Mouse (Mus musculus): Measurements from ENCODE around the gene Parvb. TPM values are rescaled to one million over a fixed set of nuclear protein-coding genes. Genes with fewer than 3 reads are reported as not detected.

The Parvb gene
- polyA plus RNA-seq, 1 experiment from 2014 or later, result 3.2 TPM

GRCm38 (mm10) chr15:84218783-84219271 lies 13.0 kb upstream of the Parvb start:
- Histone ChIP-seq H3K9ac (no peak overlapping the region), H3K36me3 (peaks cover 14% of the 10 kb centered on the region), H3K4me3 (no peak overlapping the region), H3K27ac (peak overlapping the region; percentile 43; the same call in 1 of the 2 replicates), H3K4me2 (no peak overlapping the region), H3K9me3 (no peaks in the 10 kb centered on the region), H3K4me1 (peaks cover 27% of the 10 kb centered on the region), H3K27me3 (0 out of 2 replicates have a peak, but pooled peaks cover 5% of the 10 kb centered on the region)
- ATAC-seq (ENCODE audit: insufficient number of reproducible peaks, low FRiP score, low TSS enrichment, low read depth), result no peak
- WGBS, result 16% methylated on average over 9 of the region's 9 CpGs

DNA sequence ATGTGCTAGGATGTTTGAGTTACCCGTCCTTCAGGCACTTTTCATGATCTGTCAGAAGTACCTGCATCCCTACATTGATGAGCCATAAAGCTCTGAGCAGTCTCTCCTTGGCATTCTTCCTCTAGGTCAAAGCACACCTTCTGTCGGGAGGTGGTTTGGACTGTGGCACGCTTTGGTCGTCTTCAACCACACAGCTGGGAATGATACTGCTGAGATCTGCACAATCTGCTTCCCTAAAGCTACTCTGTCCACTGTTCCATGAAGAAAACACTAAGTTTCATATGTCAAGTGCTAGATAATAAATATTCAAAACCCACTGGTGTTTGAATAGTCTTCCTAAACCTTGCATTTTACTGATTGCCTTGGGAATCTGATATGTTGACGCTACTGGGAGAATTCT lies 10.3 kb upstream of the Parvb start:
- Histone ChIP-seq H3K36me3 (no peaks in the 10 kb centered on the region), H3K4me3 (no peak overlapping the region), H3K4me1 (peaks cover 24% of the 10 kb centered on the region), H3K27me3 (0 out of 2 replicates have a peak, but pooled peaks cover 5% of the 10 kb centered on the region), H3K9ac (no peak overlapping the region), H3K27ac (no peak overlapping the region), H3K9me3 (no peaks in the 10 kb centered on the region), H3K4me2 (no peak overlapping the region)
- WGBS, result 67% methylated on average over 5 of the region's 5 CpGs
- no peak for ATAC-seq (ENCODE audit: insufficient number of reproducible peaks, low FRiP score, low TSS enrichment, low read depth)

DNA sequence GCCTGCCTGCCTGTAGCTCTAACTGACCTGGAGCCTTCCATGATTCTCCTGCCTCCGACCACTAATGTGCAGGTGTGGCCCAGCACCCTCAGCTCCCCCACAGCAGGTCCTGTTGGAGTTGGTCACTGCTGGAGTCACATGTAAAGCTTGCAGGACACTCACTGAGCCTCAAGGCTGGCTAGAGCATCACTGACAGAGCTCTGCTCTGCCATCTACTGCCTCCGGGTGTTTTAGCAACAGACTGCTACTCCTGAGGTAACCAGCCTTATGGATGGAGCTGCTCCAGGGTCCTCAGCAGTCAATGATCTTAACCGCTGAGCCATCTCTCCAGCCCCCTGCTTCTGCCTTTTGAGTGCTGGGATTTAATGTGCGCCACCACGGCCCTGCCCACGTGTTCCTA lies 8.4 kb upstream of the Parvb start:
- Histone ChIP-seq H3K36me3 (no peaks in the 10 kb centered on the region), H3K4me3 (no peak overlapping the region), H3K27ac (no peak overlapping the region), H3K9ac (no peak overlapping the region), H3K9me3 (no peaks in the 10 kb centered on the region), H3K4me2 (no peak overlapping the region), H3K4me1 (peaks cover 12% of the 10 kb centered on the region), H3K27me3 (no peaks in the 10 kb centered on the region)
- ATAC-seq (ENCODE audit: insufficient number of reproducible peaks, low FRiP score, low TSS enrichment, low read depth), result no peak
- WGBS, result 34% methylated on average over 6 of the region's 6 CpGs

GRCm38 (mm10) chr15:84224779-84225178 lies 7.1 kb upstream of the Parvb start:
- peaks cover 2% of the 10 kb centered on the region; the same call in 1 of the 2 replicates for H3K9me3 ChIP-seq
- no peaks in the 10 kb centered on the region for H3K27me3 ChIP-seq
- 30% methylated on average over 10 of the region's 10 CpGs for WGBS
- no peak overlapping the region for H3K4me2 ChIP-seq
- no peak overlapping the region for H3K4me3 ChIP-seq
- H3K36me3 ChIP-seq, result no peaks in the 10 kb centered on the region
- H3K4me1 ChIP-seq, result peaks cover 2% of the 10 kb centered on the region; the same call in 1 of the 2 replicates
- no peak for ATAC-seq (ENCODE audit: insufficient number of reproducible peaks, low FRiP score, low TSS enrichment, low read depth)
- H3K27ac ChIP-seq, result no peak overlapping the region
- no peak overlapping the region for H3K9ac ChIP-seq

DNA sequence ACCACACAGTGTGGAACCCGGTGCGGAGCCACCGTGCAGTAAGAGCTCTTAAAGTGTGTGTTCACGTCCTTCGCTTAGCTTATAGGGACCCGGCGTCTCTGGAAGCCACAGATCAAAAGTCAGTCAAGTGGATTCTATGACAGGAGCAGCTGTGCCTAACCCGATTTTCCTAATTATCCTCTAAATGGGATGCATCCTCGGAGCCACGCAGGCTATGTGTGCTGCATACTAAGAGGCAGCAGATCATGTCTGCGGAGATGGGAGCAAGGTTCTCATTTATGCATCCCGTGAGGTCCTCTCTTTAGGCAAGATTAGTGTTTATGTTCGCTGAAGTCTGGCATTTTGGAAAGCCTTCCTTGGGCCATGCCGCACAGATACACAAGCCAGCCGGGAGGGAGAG lies 4.9 kb upstream of the Parvb start:
- WGBS, result 79% methylated on average over 15 of the region's 15 CpGs
- no peak overlapping the region for H3K9ac ChIP-seq
- H3K4me2 ChIP-seq, result no peak overlapping the region

GRCm38 (mm10) chr15:84230661-84231060 lies 1.2 kb upstream of the Parvb start:
- H3K27me3 ChIP-seq, result peaks cover 21% of the 10 kb centered on the region
- ATAC-seq (ENCODE audit: insufficient number of reproducible peaks, low FRiP score, low TSS enrichment, low read depth), result no peak
- WGBS, result 30% methylated on average over 5 of the region's 5 CpGs
- H3K4me3 ChIP-seq, result 0 out of 2 replicates have a peak overlapping the region, but pooled peaks have one; percentile 53
- no peaks in the 10 kb centered on the region for H3K36me3 ChIP-seq
- H3K4me1 ChIP-seq, result peaks cover 19% of the 10 kb centered on the region
- 0 out of 2 replicates have a peak overlapping the region, but pooled peaks have one; percentile 93 for H3K4me2 ChIP-seq
- H3K27ac ChIP-seq, result no peak overlapping the region
- peaks cover 2% of the 10 kb centered on the region; the same call in 1 of the 2 replicates for H3K9me3 ChIP-seq
- H3K9ac ChIP-seq, result 0 out of 2 replicates have a peak overlapping the region, but pooled peaks have one; percentile 33

More for the DNA sequence above, 4.9 kb upstream of the Parvb start:
- Histone ChIP-seq H3K4me1 (peaks cover 16% of the 10 kb centered on the region), H3K36me3 (no peaks in the 10 kb centered on the region), H3K9me3 (peaks cover 2% of the 10 kb centered on the region; the same call in 1 of the 2 replicates), H3K4me3 (no peak overlapping the region), H3K27me3 (peaks cover 13% of the 10 kb centered on the region), H3K27ac (no peak overlapping the region)
- ATAC-seq (ENCODE audit: insufficient number of reproducible peaks, low FRiP score, low TSS enrichment, low read depth), result no peak

DNA sequence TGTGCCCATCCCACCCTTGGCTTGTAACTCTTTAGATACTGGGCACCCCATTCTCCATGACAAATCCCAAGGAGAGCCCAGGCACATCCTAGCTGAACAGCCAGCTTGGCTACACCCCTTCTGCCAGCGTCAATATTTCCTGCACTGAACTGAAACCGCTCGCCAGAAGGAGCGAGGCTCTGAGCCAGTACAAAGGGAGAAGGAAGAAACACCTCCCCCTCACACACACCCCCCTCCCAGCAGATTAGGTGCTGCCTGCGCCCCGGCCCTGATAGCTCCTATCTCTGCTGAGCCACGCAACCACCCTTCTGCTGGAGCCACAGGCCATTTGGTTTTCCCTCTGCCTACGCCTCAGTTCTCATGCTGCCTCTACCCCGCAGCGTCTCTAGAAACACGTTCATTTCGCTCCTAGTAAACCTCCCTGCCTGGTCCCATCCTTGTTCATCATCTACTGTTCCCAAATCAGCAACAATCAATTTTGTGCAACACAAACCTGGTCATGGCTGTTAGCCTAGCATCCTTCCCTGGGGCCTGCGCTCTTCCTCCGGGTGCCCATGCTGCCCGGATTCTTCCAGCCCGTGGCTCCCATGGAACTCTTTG lies 630 bp upstream of the Parvb start:
- no peak overlapping the region for H3K27ac ChIP-seq
- peak overlapping the region; percentile 93 for H3K4me2 ChIP-seq
- peak overlapping the region; percentile 53 for H3K4me3 ChIP-seq
- H3K9ac ChIP-seq, result peak overlapping the region; percentile 33
- peaks cover 21% of the 10 kb centered on the region for H3K27me3 ChIP-seq
- H3K4me1 ChIP-seq, result peaks cover 19% of the 10 kb centered on the region
- no peaks in the 10 kb centered on the region for H3K36me3 ChIP-seq
- WGBS, result 7% methylated on average over 15 of the region's 16 CpGs
- peaks cover 2% of the 10 kb centered on the region; the same call in 1 of the 2 replicates for H3K9me3 ChIP-seq
- ATAC-seq (ENCODE audit: insufficient number of reproducible peaks, low FRiP score, low TSS enrichment, low read depth), result no peak

DNA sequence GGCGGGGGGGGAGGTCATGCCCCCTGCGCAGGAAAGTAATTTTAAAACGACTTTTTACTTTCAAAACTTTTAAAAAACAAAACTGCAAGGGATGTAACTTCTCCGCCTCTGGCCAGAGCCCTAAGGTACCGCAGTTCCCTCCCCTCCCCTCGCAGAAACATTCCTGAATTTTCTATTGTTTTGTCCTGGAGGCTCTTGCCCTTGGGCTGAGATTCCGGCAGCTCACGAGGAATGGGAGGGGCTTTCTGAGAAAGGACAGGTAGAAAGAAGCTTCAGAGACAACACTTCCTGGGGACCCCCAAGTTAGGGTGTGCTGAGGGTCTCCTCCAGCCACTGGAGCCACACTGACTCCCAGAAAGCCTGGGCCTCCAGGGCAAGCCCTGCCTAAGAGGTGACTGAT lies 766 bp downstream of the Parvb start:
- Histone ChIP-seq H3K4me1 (peaks cover 19% of the 10 kb centered on the region), H3K4me3 (peak overlapping the region; percentile 53), H3K9me3 (peaks cover 2% of the 10 kb centered on the region; the same call in 1 of the 2 replicates), H3K36me3 (no peaks in the 10 kb centered on the region), H3K9ac (no peak overlapping the region), H3K27ac (no peak overlapping the region), H3K27me3 (peaks cover 21% of the 10 kb centered on the region), H3K4me2 (peak overlapping the region; percentile 93)
- ATAC-seq (ENCODE audit: insufficient number of reproducible peaks, low FRiP score, low TSS enrichment, low read depth), result no peak
- WGBS, result 24% methylated on average over 8 of the region's 8 CpGs

DNA sequence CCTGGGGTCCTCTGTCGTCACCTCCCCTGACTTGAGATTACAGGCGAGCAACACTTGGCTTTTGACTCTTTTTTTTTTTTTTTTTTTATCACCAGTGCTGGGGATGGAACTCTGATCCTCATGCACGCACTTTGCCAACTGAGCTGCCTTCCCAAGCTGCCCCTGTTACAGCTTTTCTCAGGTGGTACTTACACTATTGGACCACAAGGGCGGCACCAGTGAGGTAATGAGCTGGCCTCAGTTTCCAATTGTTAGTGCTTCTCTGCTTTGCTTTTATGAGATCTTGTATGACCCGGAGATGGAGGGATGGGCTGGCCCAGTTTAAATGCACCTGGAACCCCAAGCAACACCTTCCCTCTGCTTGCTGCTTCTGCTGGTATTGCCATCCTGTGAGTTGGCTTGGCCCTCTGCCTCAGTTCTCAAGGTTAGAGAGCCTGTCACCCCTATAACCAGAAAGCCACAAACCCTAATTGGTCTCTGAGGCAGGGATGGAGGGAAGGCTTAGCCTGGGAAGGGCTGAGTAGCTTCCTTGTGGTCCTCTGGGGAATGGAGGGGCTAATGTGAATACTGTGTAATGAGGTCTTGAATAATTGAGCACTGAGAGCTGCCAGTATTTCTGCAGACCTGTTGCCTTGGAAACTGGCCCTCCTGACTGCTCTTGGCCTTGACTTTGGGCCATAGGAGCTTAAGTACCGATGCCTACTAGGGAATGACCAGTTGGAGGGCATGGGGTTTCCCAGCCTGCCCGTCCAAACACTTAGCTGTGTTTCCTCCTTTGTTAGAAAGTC lies 3.1 kb downstream of the Parvb start:
- Histone ChIP-seq H3K4me2 (no peak overlapping the region), H3K36me3 (no peaks in the 10 kb centered on the region), H3K27me3 (peaks cover 35% of the 10 kb centered on the region), H3K9me3 (no peaks in the 10 kb centered on the region), H3K4me1 (peaks cover 34% of the 10 kb centered on the region), H3K9ac (no peak overlapping the region), H3K27ac (no peak overlapping the region), H3K4me3 (no peak overlapping the region)
- ATAC-seq (ENCODE audit: insufficient number of reproducible peaks, low FRiP score, low TSS enrichment, low read depth), result no peak
- 82% methylated on average over 7 of the region's 7 CpGs for WGBS

DNA sequence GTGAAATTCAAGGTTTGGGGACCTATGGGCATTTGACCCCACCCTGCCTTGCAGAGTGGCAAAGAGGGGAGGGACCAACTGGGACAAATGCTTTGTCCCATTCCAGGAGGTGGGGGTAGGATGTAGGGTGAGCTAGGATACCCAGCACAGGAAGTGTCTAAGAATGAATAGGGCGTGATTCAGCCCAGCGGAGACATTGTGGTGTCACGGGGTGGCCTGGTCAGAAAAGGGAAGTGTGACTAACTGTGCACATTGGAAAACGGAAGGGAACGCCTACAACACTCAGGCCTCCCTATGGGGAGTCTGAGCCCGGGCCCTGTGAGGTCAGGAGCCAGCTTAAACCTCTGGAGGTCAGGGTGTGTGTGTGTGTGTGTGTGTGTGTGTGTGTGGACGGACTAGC lies 3.8 kb downstream of the Parvb start:
- H3K9ac ChIP-seq, result no peak overlapping the region
- no peak for ATAC-seq (ENCODE audit: insufficient number of reproducible peaks, low FRiP score, low TSS enrichment, low read depth)
- 87% methylated on average over 7 of the region's 7 CpGs for WGBS
- H3K4me2 ChIP-seq, result no peak overlapping the region
- H3K4me1 ChIP-seq, result peaks cover 33% of the 10 kb centered on the region
- no peak overlapping the region for H3K27ac ChIP-seq
- H3K36me3 ChIP-seq, result no peaks in the 10 kb centered on the region
- no peaks in the 10 kb centered on the region for H3K9me3 ChIP-seq
- no peak overlapping the region for H3K4me3 ChIP-seq
- H3K27me3 ChIP-seq, result peaks cover 34% of the 10 kb centered on the region

GRCm38 (mm10) chr15:84238552-84238951 lies 6.7 kb downstream of the Parvb start:
- H3K4me1 ChIP-seq, result peaks cover 22% of the 10 kb centered on the region
- no peak overlapping the region for H3K4me2 ChIP-seq
- no peak overlapping the region for H3K4me3 ChIP-seq
- no peak for ATAC-seq (ENCODE audit: insufficient number of reproducible peaks, low FRiP score, low TSS enrichment, low read depth)
- no peaks in the 10 kb centered on the region for H3K36me3 ChIP-seq
- no peak overlapping the region for H3K9ac ChIP-seq
- peaks cover 13% of the 10 kb centered on the region; the same call in 1 of the 2 replicates for H3K27me3 ChIP-seq
- H3K9me3 ChIP-seq, result no peaks in the 10 kb centered on the region
- WGBS, result 25% methylated on average over 15 of the region's 15 CpGs
- no peak overlapping the region for H3K27ac ChIP-seq

DNA sequence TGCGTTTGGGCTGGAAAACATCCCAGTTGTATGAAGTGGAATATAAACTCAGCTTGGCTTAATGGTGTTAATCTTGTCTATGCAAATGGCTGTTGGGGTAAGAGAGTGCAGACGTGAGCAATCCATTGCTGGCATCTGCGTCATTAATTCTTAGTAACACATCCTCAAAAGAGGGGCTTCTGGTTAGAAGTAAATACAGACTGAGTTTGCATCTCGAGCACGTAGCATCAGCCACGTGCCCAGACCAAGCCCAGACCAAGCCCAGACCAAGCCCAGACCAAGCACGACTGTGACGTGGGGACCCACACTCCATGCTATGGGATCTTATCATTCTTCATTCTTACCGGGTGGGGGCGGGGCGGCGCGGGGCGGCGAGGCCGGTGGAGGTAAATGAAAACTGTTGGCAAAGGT lies 7.2 kb downstream of the Parvb start:
- Histone ChIP-seq H3K4me2 (peak overlapping the region; percentile 22; the same call in 1 of the 2 replicates), H3K4me1 (peaks cover 22% of the 10 kb centered on the region), H3K9me3 (no peaks in the 10 kb centered on the region), H3K4me3 (no peak overlapping the region), H3K27ac (no peak overlapping the region), H3K36me3 (no peaks in the 10 kb centered on the region), H3K27me3 (peaks cover 13% of the 10 kb centered on the region; the same call in 1 of the 2 replicates), H3K9ac (no peak overlapping the region)
- no peak for ATAC-seq (ENCODE audit: insufficient number of reproducible peaks, low FRiP score, low TSS enrichment, low read depth)
- 14% methylated on average over 16 of the region's 16 CpGs for WGBS
